Mouse (Mus musculus) A20 (cell line): ENCODE data around the gene Rab6a.

ENCODE experiments used
- DNase-seq: peaks from one replicate; pipeline ENCODE4 v3.0.0-alpha.2; 2011; ENCODE audit warnings: low read depth, low spot score

The Rab6a gene

DNA sequence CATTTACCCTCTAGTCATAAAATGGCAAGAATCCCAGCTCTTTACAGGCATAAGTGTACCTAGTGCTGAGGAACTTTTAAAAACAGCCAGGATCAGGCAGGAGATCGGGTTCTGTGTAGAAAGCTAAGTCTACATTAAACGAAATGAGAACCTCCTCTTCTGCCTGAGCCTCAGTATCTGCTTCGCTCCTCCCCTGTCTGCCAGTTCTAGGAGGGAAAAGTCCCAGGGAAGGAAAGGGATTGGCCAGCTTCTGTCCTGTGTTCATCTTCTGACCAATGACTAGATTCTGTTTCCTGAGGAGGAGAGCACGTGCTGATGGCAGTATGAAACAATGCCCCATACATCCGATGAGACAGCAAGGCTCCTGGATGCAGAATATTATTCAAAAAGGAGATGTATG is 73.9 kb downstream of the Rab6a start:
- DNase-seq, result no peak

DNA sequence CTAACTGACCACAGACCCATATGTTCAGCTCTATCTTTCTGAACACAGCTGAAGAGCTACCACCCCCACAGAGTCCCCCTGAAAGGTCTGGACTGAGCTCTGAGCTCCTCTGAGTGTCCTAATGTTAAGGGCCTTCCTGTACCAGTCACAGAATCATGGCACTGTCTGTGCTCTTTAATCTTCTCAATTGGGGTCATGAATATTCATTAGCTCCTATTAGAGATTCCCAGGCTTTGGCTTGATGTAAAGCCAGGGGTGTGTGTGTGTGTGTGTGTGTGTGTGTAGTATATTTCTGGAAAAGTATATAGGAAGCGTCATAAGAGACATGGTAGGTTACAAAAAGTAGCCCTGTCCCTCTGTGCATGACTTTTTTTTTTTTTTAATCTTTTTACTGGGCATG is 76.0 kb downstream of the Rab6a start:
- no peak for DNase-seq

DNA sequence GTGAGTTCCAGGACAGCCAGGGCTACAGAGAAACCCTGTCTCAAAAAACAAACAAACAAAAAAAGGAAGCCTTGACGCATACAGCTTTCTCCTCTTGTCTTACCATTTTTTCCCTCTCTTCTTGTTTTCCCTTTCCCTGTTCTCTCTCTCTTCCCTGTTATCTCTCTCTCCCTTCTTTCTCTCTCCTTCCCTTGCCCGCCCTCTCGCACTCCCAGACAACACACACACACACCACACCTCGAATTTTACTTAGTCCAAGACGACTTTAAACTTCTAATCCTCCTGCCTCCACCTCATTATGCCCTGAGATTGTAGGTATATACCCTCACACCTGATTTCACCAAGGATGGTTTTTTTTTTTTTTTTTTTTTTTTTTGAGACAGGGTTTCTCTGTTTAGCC is 76.9 kb downstream of the Rab6a start:
- DNase-seq, result no peak

DNA sequence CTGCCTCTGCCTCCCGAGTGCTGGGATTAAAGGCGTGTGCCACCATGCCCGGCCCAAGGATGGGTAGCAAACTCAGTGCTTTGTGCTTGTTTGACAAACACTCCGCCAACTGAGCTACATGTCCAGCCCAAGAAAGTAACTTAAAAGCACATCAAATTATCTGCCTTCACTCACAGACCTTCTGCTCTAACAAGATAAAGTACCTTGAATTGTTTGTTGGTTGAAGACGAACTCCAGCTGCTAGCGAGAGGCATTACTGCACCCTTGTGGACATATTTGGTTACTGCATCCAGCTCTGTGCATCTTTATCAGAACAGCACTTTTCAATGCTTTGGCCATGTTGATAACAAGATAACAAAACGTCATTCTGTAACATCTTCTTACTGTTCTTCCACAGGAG is 77.3 kb downstream of the Rab6a start:
- peak; percentile 78 for DNase-seq

DNA sequence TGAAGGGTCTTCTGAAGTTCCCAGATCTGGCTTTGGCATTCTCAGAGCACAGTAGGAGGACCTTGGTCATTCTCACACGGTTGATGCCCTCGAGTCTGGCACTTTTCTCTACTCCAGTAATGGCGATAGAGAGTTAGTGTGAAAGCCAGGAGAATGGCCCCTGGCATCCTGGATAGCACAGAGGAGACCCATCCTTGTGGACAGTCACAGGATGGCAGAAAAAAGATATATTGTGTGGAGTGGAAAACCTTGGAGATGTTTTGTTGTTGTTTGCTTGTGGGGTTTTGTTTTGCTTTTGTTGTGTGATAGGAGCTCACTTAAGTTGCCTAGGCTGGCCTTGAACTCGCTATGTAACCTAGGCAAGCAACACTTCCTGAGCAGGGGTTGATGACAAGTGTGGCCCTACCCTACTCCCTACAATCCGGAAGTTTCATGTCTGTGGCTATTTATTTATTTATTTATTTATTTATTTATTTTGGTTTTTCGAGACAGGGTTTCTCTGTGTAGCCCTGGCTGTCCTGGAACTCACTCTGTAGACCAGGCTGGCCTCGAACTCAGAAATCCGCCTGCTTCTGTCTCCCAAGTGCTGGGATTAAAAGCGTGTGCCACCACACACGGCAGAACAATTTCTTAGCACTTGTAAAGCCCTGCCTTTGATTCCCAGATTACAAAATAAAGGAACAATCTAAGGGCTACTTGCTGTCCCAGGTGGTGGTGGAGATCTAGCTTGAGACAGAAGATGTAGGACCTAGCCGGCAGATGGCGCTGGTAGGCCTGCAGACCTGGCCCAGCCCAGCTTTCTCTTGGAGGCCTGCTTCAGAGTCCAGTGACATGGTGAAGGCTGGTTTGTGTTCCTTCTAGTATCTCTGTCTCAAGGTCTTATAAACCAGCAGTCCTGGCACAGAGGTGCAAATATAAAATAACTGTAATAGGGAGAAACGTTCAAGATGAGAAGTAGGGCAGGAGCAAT is 78.1 kb downstream of the Rab6a start:
- DNase-seq, result peak; percentile 82

DNA sequence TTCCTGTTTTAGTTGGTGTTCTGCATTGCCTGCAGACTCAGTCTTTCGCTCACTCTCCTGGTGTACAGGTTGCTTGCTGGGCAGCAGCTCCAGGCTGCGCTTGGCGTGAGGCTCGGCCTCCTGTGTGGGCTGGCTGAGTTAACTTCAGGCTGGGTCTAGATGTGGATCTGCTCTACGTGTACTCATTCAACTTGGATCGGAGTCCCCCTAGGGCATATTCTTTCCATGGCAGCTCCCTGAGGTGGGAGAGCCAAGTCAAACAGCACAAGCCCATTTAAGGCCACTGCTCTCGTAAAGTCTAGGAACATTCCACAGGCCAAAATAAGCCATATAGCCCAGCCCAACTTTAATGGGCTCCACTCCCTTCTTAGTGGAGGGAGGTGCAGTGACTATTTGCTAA is 81.3 kb downstream of the Rab6a start:
- DNase-seq, result no peak
